Mouse (Mus musculus): ENCODE measurements around the gene Mfn2. TPM values are rescaled to one million over a fixed set of nuclear protein-coding genes. Genes with fewer than 3 reads are reported as not detected.
"Not testable (repeated sequence)": the region's sequence is repeated elsewhere in the genome, so short reads cannot be mapped to it uniquely, and the experiment has no call there.

Mfn2 gene
- polyA plus RNA-seq, 1 experiment from 2014 or later, result 31.0 TPM

DNA sequence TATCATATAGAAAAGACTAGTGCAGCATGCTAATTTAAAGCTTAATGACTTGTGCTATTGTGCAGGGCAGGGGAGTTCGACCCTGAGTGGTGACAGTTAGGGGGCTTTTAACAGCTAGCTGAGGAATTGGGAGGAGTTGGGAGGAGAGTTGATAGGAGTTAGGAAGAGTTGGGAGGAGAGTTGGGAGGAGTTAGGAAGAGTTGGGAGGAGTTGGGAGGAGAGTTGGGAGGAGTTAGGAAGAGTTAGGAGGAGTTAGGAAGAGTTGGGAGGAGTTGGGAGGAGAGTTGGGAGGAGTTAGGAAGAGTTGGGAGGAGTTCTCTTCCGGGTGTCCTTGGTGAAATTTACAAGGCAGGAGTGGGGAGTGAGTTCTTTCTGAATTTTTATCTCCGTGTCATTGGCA is 37.7 kb downstream of the Mfn2 start:
- WGBS, result 21% methylated on average over 3 of the region's 3 CpGs
- not testable (repeated sequence) for ATAC-seq (ENCODE audit: low FRiP score, low TSS enrichment); H3K4me3 ChIP-seq (ENCODE audit: low read length); H3K9me3 ChIP-seq (ENCODE audit: control insufficient read depth, low read length); H3K27me3 ChIP-seq (ENCODE audit: control insufficient read depth, insufficient read depth, low read length); H3K27ac ChIP-seq (ENCODE audit: low read depth, low read length); H3K4me2 ChIP-seq (replicated peaks; ENCODE audit: low read depth, low read length); H3K9ac ChIP-seq (ENCODE audit: low read depth, low read length)
- Histone ChIP-seq H3K4me1 (ENCODE audit: control insufficient read depth, insufficient read depth, low read length) (peaks cover 19% of the 10 kb centered on the region), H3K36me3 (ENCODE audit: control insufficient read depth, insufficient read depth, low read length) (peaks cover 29% of the 10 kb centered on the region)

GRCm38 (mm10) chr4:147866056-147866455 is 38.4 kb downstream of the Mfn2 start:
- H3K36me3 ChIP-seq (ENCODE audit: control insufficient read depth, insufficient read depth, low read length), result peaks cover 34% of the 10 kb centered on the region
- 97% methylated on average over 9 of the region's 9 CpGs for WGBS
- no peak for ATAC-seq (ENCODE audit: low FRiP score, low TSS enrichment)
- no peak overlapping the region for H3K4me3 ChIP-seq (ENCODE audit: low read length)
- H3K9ac ChIP-seq (ENCODE audit: low read depth, low read length), result no peak overlapping the region
- H3K27ac ChIP-seq (ENCODE audit: low read depth, low read length), result no peak overlapping the region
- H3K27me3 ChIP-seq (ENCODE audit: control insufficient read depth, insufficient read depth, low read length), result no peaks in the 10 kb centered on the region
- H3K4me1 ChIP-seq (ENCODE audit: control insufficient read depth, insufficient read depth, low read length), result peaks cover 19% of the 10 kb centered on the region
- no peaks in the 10 kb centered on the region for H3K9me3 ChIP-seq (ENCODE audit: control insufficient read depth, low read length)
- no peak overlapping the region for H3K4me2 ChIP-seq (replicated peaks; ENCODE audit: low read depth, low read length)

DNA sequence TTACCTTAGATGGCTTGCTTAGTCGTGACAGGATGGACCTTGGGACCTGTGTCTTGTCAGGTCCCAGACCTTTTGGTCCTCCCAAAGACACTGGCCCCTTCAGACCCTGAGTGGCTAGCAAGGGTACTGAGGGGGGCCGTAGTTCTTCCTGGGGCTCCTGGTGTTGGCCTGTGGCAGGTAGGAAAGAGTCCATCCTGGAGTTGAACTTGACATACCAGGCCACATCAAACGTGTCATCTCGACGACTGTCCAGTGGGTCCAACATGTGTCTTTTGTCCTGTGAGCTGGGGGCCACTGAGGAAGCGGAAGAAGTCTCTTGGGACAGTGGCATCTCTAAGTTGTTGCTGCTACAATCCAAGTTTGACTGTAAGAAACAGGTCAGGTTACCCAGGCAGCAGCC is 38.9 kb downstream of the Mfn2 start:
- H3K4me3 ChIP-seq (ENCODE audit: low read length), result no peak overlapping the region
- no peak for ATAC-seq (ENCODE audit: low FRiP score, low TSS enrichment)
- H3K36me3 ChIP-seq (ENCODE audit: control insufficient read depth, insufficient read depth, low read length), result peaks cover 37% of the 10 kb centered on the region

GRCm38 (mm10) chr4:147862051-147862450 is 42.5 kb downstream of the Mfn2 start:
- H3K27ac ChIP-seq (ENCODE audit: low read depth, low read length), result no peak overlapping the region
- no peaks in the 10 kb centered on the region for H3K4me1 ChIP-seq (ENCODE audit: control insufficient read depth, insufficient read depth, low read length)
- no peaks in the 10 kb centered on the region for H3K9me3 ChIP-seq (ENCODE audit: control insufficient read depth, low read length)
- 77% methylated on average over 3 of the region's 3 CpGs for WGBS
- no peak overlapping the region for H3K4me3 ChIP-seq (ENCODE audit: low read length)
- H3K36me3 ChIP-seq (ENCODE audit: control insufficient read depth, insufficient read depth, low read length), result peaks cover 41% of the 10 kb centered on the region
- no peaks in the 10 kb centered on the region for H3K27me3 ChIP-seq (ENCODE audit: control insufficient read depth, insufficient read depth, low read length)
- no peak for ATAC-seq (ENCODE audit: low FRiP score, low TSS enrichment)
- H3K9ac ChIP-seq (ENCODE audit: low read depth, low read length), result no peak overlapping the region
- no peak overlapping the region for H3K4me2 ChIP-seq (replicated peaks; ENCODE audit: low read depth, low read length)

More for the DNA sequence above, 38.9 kb downstream of the Mfn2 start:
- WGBS, result 95% methylated on average over 6 of the region's 6 CpGs
- Histone ChIP-seq H3K9ac (ENCODE audit: low read depth, low read length) (no peak overlapping the region), H3K27ac (ENCODE audit: low read depth, low read length) (no peak overlapping the region), H3K4me1 (ENCODE audit: control insufficient read depth, insufficient read depth, low read length) (peaks cover 19% of the 10 kb centered on the region), H3K9me3 (ENCODE audit: control insufficient read depth, low read length) (no peaks in the 10 kb centered on the region), H3K27me3 (ENCODE audit: control insufficient read depth, insufficient read depth, low read length) (no peaks in the 10 kb centered on the region), H3K4me2 (replicated peaks; ENCODE audit: low read depth, low read length) (no peak overlapping the region)

GRCm38 (mm10) chr4:147850776-147851175 is 53.7 kb downstream of the Mfn2 start:
- H3K27me3 ChIP-seq (ENCODE audit: control insufficient read depth, insufficient read depth, low read length), result no peaks in the 10 kb centered on the region
- H3K4me2 ChIP-seq (replicated peaks; ENCODE audit: low read depth, low read length), result no peak overlapping the region
- H3K9ac ChIP-seq (ENCODE audit: low read depth, low read length), result no peak overlapping the region
- no peaks in the 10 kb centered on the region for H3K9me3 ChIP-seq (ENCODE audit: control insufficient read depth, low read length)
- H3K4me3 ChIP-seq (ENCODE audit: low read length), result no peak overlapping the region
- no peak overlapping the region for H3K27ac ChIP-seq (ENCODE audit: low read depth, low read length)
- WGBS, result 70% methylated on average over 2 of the region's 2 CpGs
- H3K36me3 ChIP-seq (ENCODE audit: control insufficient read depth, insufficient read depth, low read length), result no peaks in the 10 kb centered on the region
- no peak for ATAC-seq (ENCODE audit: low FRiP score, low TSS enrichment)
- peaks cover 6% of the 10 kb centered on the region for H3K4me1 ChIP-seq (ENCODE audit: control insufficient read depth, insufficient read depth, low read length)

GRCm38 (mm10) chr4:147848584-147848991 is 55.9 kb downstream of the Mfn2 start:
- Histone ChIP-seq H3K36me3 (ENCODE audit: control insufficient read depth, insufficient read depth, low read length) (no peaks in the 10 kb centered on the region), H3K9me3 (ENCODE audit: control insufficient read depth, low read length) (peaks cover 5% of the 10 kb centered on the region; the same call in 1 of the 2 replicates), H3K27ac (ENCODE audit: low read depth, low read length) (no peak overlapping the region), H3K4me3 (ENCODE audit: low read length) (peak overlapping the region; percentile 89), H3K4me1 (ENCODE audit: control insufficient read depth, insufficient read depth, low read length) (peaks cover 6% of the 10 kb centered on the region), H3K9ac (ENCODE audit: low read depth, low read length) (peak overlapping the region; percentile 50; the same call in 1 of the 2 replicates), H3K4me2 (replicated peaks; ENCODE audit: low read depth, low read length) (peak overlapping the region; percentile 51), H3K27me3 (ENCODE audit: control insufficient read depth, insufficient read depth, low read length) (no peaks in the 10 kb centered on the region)
- WGBS, result 8% methylated on average over 4 of the region's 4 CpGs
- ATAC-seq (ENCODE audit: low FRiP score, low TSS enrichment), result peak; percentile 63

- peak within 1 kb of the TSS; percentile 89 for H3K4me3 ChIP-seq (ENCODE audit: low read length)
- ATAC-seq (ENCODE audit: low FRiP score, low TSS enrichment), result peak; percentile 93
Observed at GRCm38 (mm10) chr4:147847614-147848583, 56.6 kb downstream of the Mfn2 start, which contains the start of gene Zfp933. Gene Zfp933 (minus strand): TSS chr4:147848366.

GRCm38 (mm10) chr4:147842871-147843270 is 61.6 kb downstream of the Mfn2 start:
- ATAC-seq (ENCODE audit: low FRiP score, low TSS enrichment), result no peak
- H3K27ac ChIP-seq (ENCODE audit: low read depth, low read length), result no peak overlapping the region
- H3K36me3 ChIP-seq (ENCODE audit: control insufficient read depth, insufficient read depth, low read length), result peaks cover 6% of the 10 kb centered on the region

More at GRCm38 (mm10) chr4:147847614-147848583, 56.6 kb downstream of the Mfn2 start, which contains the start of gene Zfp933:
- H3K27me3 ChIP-seq (ENCODE audit: control insufficient read depth, insufficient read depth, low read length), result no peaks in the 10 kb centered on the region
- no peak within 1 kb of the TSS for H3K27ac ChIP-seq (ENCODE audit: low read depth, low read length)
- peak within 1 kb of the TSS; percentile 51 for H3K4me2 ChIP-seq (replicated peaks; ENCODE audit: low read depth, low read length)
- no peaks in the 10 kb centered on the region; the same call in 1 of the 2 replicates for H3K36me3 ChIP-seq (ENCODE audit: control insufficient read depth, insufficient read depth, low read length)
- 5% methylated on average over 23 of the region's 23 CpGs for WGBS
- peaks cover 6% of the 10 kb centered on the region for H3K4me1 ChIP-seq (ENCODE audit: control insufficient read depth, insufficient read depth, low read length)
- H3K9me3 ChIP-seq (ENCODE audit: control insufficient read depth, low read length), result peaks cover 12% of the 10 kb centered on the region; the same call in 1 of the 2 replicates
- peak within 1 kb of the TSS; percentile 73 for H3K9ac ChIP-seq (ENCODE audit: low read depth, low read length)

GRCm38 (mm10) chr4:147839282-147839681 is 65.2 kb downstream of the Mfn2 start:
- not testable (repeated sequence) for H3K4me2 ChIP-seq (replicated peaks; ENCODE audit: low read depth, low read length); H3K36me3 ChIP-seq (ENCODE audit: control insufficient read depth, insufficient read depth, low read length); H3K9ac ChIP-seq (ENCODE audit: low read depth, low read length); H3K27me3 ChIP-seq (ENCODE audit: control insufficient read depth, insufficient read depth, low read length); H3K4me3 ChIP-seq (ENCODE audit: low read length); H3K4me1 ChIP-seq (ENCODE audit: control insufficient read depth, insufficient read depth, low read length); H3K27ac ChIP-seq (ENCODE audit: low read depth, low read length); ATAC-seq (ENCODE audit: low FRiP score, low TSS enrichment)
- 100% methylated on average over 8 of the region's 26 CpGs for WGBS
- peaks cover 31% of the 10 kb centered on the region for H3K9me3 ChIP-seq (ENCODE audit: control insufficient read depth, low read length)

More at GRCm38 (mm10) chr4:147842871-147843270, 61.6 kb downstream of the Mfn2 start:
- Histone ChIP-seq H3K27me3 (ENCODE audit: control insufficient read depth, insufficient read depth, low read length) (no peaks in the 10 kb centered on the region), H3K9me3 (ENCODE audit: control insufficient read depth, low read length) (peaks cover 31% of the 10 kb centered on the region), H3K4me2 (replicated peaks; ENCODE audit: low read depth, low read length) (no peak overlapping the region), H3K4me1 (ENCODE audit: control insufficient read depth, insufficient read depth, low read length) (peaks cover 6% of the 10 kb centered on the region), H3K9ac (ENCODE audit: low read depth, low read length) (no peak overlapping the region), H3K4me3 (ENCODE audit: low read length) (no peak overlapping the region)
- 90% methylated on average over 3 of the region's 3 CpGs for WGBS
